ENCODE assay signal across 29 mouse cellular contexts in genomic region chr17:36828488-36828887, GRCm38 (mm10). TPM values are rescaled to one million over a fixed set of nuclear protein-coding genes. Genes with fewer than 3 reads are reported as not detected.
"Had no signal": no experiment of that assay in that cellular context is flagged by ENCODE, and none has a peak within 500 bp of the region (broad histone marks: within the 10 kb centered on the region; RNA-seq: fewer than 3 reads in every experiment).

No protein-coding gene starts in this region.

- DNase-seq: kidney, adult 18-20 months; kidney, adult 9 months; kidney, postnatal 14 days; layer of hippocampus, adult 9-11 months; lung, adult 18-20 months; lung, postnatal 10 days; lung, postnatal 36 days; right cerebral cortex, adult 18-20 months; right cerebral cortex, postnatal 14 days; right cerebral cortex, postnatal 4 days; thymus, adult 2 months; thymus, postnatal 14 days; thymus, postnatal 4 days had no signal

- H3K4me2 ChIP-seq: lung, embryonic 15.5 days; midbrain, embryonic 12.5 days; midbrain, embryonic 15.5 days; neural tube, embryonic 12.5 days; neural tube, embryonic 15.5 days had no signal

- H3K9ac ChIP-seq: lung, embryonic 15.5 days; midbrain, embryonic 12.5 days; midbrain, embryonic 15.5 days; neural tube, embryonic 12.5 days; neural tube, embryonic 15.5 days had no signal

- H3K4me1 ChIP-seq: lung, embryonic 15.5 days; midbrain, embryonic 12.5 days; midbrain, embryonic 15.5 days; neural tube, embryonic 12.5 days; neural tube, embryonic 15.5 days had no signal

- ATAC-seq: intestine, embryonic 16.5 days; midbrain, embryonic 15.5 days had no signal

- H3K9me3 ChIP-seq: lung, embryonic 15.5 days; midbrain, embryonic 12.5 days; midbrain, embryonic 15.5 days; neural tube, embryonic 12.5 days; neural tube, embryonic 15.5 days had no signal

- H3K27ac ChIP-seq: layer of hippocampus, adult 2 months; lung, embryonic 15.5 days; midbrain, embryonic 12.5 days; midbrain, embryonic 15.5 days; neural tube, embryonic 12.5 days; neural tube, embryonic 15.5 days; stomach, postnatal 0 days had no signal

- H3K27me3 ChIP-seq: lung, embryonic 15.5 days; neural tube, embryonic 12.5 days had no signal

- H3K36me3 ChIP-seq: lung, embryonic 15.5 days; midbrain, embryonic 12.5 days; midbrain, embryonic 15.5 days; neural tube, embryonic 12.5 days; neural tube, embryonic 15.5 days had no signal

- H3K4me3 ChIP-seq: layer of hippocampus, adult 2 months; lung, embryonic 15.5 days; midbrain, embryonic 12.5 days; midbrain, embryonic 15.5 days; neural tube, embryonic 12.5 days; neural tube, embryonic 15.5 days had no signal

RNA-seq across cellular contexts. Expression of gene H2-M10.6, which starts 16.5 kb away (rescaled TPM):
- total RNA-seq: layer of hippocampus, adult 2 months; layer of hippocampus, postnatal 25 days; left cerebral cortex, adult 18-20 months; left cerebral cortex, postnatal 25 days had no signal
- polyA plus RNA-seq: intestine, embryonic 16.5 days; kidney, embryonic 16.5 days; large intestine, adult 2 months; limb, embryonic 11.5 days; limb, embryonic 14.5 days; lung, embryonic 15.5 days; midbrain, embryonic 12.5 days; midbrain, embryonic 15.5 days; neural tube, embryonic 12.5 days; neural tube, embryonic 15.5 days; stomach, embryonic 14.5 days; stomach, postnatal 0 days; thymus, adult 2 months had no signal

RNA-seq across cellular contexts. Expression of gene Trim15, which starts 38.5 kb away (rescaled TPM):
- total RNA-seq: layer of hippocampus, adult 2 months; layer of hippocampus, postnatal 25 days; left cerebral cortex, adult 18-20 months; left cerebral cortex, postnatal 25 days had no signal

RNA-seq across cellular contexts. Expression of gene Trim10, which starts 40.9 kb away (rescaled TPM):
- total RNA-seq: layer of hippocampus, adult 2 months; left cerebral cortex, adult 18-20 months; left cerebral cortex, postnatal 25 days had no signal
- polyA plus RNA-seq: thymus, adult 2 months had no signal

RNA-seq across cellular contexts. Expression of gene H2-M10.5, which starts 55.8 kb away (rescaled TPM):
- total RNA-seq: layer of hippocampus, adult 2 months; layer of hippocampus, postnatal 25 days; left cerebral cortex, adult 18-20 months; left cerebral cortex, postnatal 25 days had no signal
- polyA plus RNA-seq: intestine, embryonic 16.5 days; kidney, embryonic 16.5 days; large intestine, adult 2 months; limb, embryonic 11.5 days; limb, embryonic 14.5 days; lung, embryonic 15.5 days; midbrain, embryonic 12.5 days; midbrain, embryonic 15.5 days; neural tube, embryonic 12.5 days; neural tube, embryonic 15.5 days; stomach, embryonic 14.5 days; stomach, postnatal 0 days had no signal
